ENCODE assay signal across 16 mouse cellular contexts in the genomic region with DNA sequence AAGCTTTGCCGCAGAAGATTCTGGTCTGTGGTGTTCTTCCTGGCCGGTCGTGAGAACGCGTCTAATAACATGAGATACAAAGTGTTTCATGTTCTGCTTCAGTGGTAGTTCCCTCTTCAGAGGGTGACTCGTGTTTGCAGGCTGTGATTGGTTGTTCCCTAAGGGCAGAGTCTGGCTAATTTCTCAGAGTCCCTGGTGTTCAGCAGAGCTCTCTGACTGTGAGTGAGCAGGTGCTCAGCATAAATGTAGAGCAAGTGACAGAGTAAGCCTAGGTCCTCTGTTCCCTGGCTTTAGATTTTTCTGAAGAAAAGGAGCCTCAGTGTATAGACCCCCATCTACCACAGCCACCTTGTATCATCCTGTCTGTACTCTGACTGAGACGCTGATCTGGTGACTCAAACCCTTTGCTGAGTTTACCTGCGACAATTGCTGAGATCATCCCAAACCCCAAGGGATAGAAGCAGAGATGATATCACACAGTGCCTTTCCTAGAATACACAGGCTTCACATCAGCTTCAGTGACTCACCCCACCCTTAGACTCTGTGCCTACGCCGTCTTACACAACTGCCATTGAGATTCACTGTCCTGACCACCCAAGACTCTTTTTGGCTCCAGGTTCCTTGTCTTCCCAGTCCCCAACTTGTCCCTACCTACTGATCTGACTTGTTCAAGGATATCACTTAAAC.
"Had no signal": no experiment of that assay in that cellular context is flagged by ENCODE, and none has a peak within 500 bp of the region (broad histone marks: within the 10 kb centered on the region; RNA-seq: fewer than 3 reads in every experiment).

No protein-coding gene starts in this region.

- H3K27ac ChIP-seq: intestine, embryonic 15.5 days; layer of hippocampus, adult 2 months; limb, embryonic 12.5 days; liver, embryonic 13.5 days; midbrain, embryonic 13.5 days; neural tube, embryonic 12.5 days had no signal

- H3K36me3 ChIP-seq: intestine, embryonic 15.5 days; limb, embryonic 12.5 days; liver, embryonic 13.5 days; midbrain, embryonic 13.5 days; neural tube, embryonic 12.5 days had no signal

- H3K9ac ChIP-seq: intestine, embryonic 15.5 days; limb, embryonic 12.5 days; liver, embryonic 13.5 days; midbrain, embryonic 13.5 days; neural tube, embryonic 12.5 days had no signal

- H3K4me1 ChIP-seq: intestine, embryonic 15.5 days; limb, embryonic 12.5 days; liver, embryonic 13.5 days; neural tube, embryonic 12.5 days had no signal

- H3K27me3 ChIP-seq: intestine, embryonic 15.5 days; limb, embryonic 12.5 days; liver, embryonic 13.5 days; midbrain, embryonic 13.5 days; neural tube, embryonic 12.5 days had no signal

- H3K4me2 ChIP-seq: intestine, embryonic 15.5 days; limb, embryonic 12.5 days; liver, embryonic 13.5 days; midbrain, embryonic 13.5 days; neural tube, embryonic 12.5 days had no signal

- H3K4me3 ChIP-seq: intestine, embryonic 15.5 days; layer of hippocampus, adult 2 months; limb, embryonic 12.5 days; liver, embryonic 13.5 days; midbrain, embryonic 13.5 days; myocyte; neural tube, embryonic 12.5 days had no signal

- ATAC-seq: intestine, embryonic 15.5 days; midbrain, embryonic 13.5 days had no signal

- H3K9me3 ChIP-seq: intestine, embryonic 15.5 days; limb, embryonic 12.5 days; liver, embryonic 13.5 days; midbrain, embryonic 13.5 days; neural tube, embryonic 12.5 days had no signal

- DNase-seq: kidney, adult 18-20 months; kidney, postnatal 10 days; kidney, postnatal 4 days; liver; liver, embryonic 13.5 days; lung, adult 18-20 months; right cerebral cortex, postnatal 4 days; spleen, adult 18-20 months; thymus, adult 18-20 months; thymus, postnatal 14 days had no signal
